In genomic region chr9:110525737-110526136, GRCm38 (mm10) we compare ENCODE assay signal across 18 mouse cellular contexts. TPM values are rescaled to one million over a fixed set of nuclear protein-coding genes. Genes with fewer than 3 reads are reported as not detected.
DNase-seq lines count a peak whose midpoint lies in the region; ATAC-seq and TF ChIP-seq lines count a peak whose summit lies in the region.
"Had no signal": no experiment of that assay in that cellular context is flagged by ENCODE, and none has a peak within 500 bp of the region (broad histone marks: within the 10 kb centered on the region; RNA-seq: fewer than 3 reads in every experiment).

No protein-coding gene starts in this region.

- H3K27me3 ChIP-seq in lung, postnatal 0 days (replicated peaks; ENCODE audit: insufficient read depth, low read length) = no peaks in the 10 kb centered on the region
- no peaks in the 10 kb centered on the region for H3K27me3 ChIP-seq in small intestine, adult 2 months (ENCODE audit: control insufficient read depth, insufficient read depth, low read length)
- H3K27me3 ChIP-seq: CH12.LX; kidney, embryonic 15.5 days; lung, embryonic 15.5 days had no signal

- no peaks in the 10 kb centered on the region for H3K9me3 ChIP-seq in lung, postnatal 0 days (ENCODE audit: low read length)
- H3K9me3 ChIP-seq: forebrain, embryonic 10.5 days; kidney, embryonic 15.5 days; lung, embryonic 15.5 days had no signal

- H3K27ac ChIP-seq in lung, postnatal 0 days (ENCODE audit: low read length) = peak overlapping the region; percentile 38; the same call in 1 of the 2 replicates
- 0 out of 2 replicates have a peak overlapping the region, but pooled peaks have one; percentile 39 for H3K27ac ChIP-seq in small intestine, adult 2 months (ENCODE audit: insufficient read depth, low read depth, low read length)
- H3K27ac ChIP-seq: forebrain, embryonic 10.5 days; hindbrain, postnatal 0 days; kidney, embryonic 15.5 days; layer of hippocampus, adult 2 months; lung, embryonic 15.5 days had no signal

- peaks cover 3% of the 10 kb centered on the region; the same call in 1 of the 2 replicates for H3K4me1 ChIP-seq in lung, postnatal 0 days (ENCODE audit: insufficient read depth, low read depth, low read length)
- H3K4me1 ChIP-seq in small intestine, adult 2 months (ENCODE audit: control insufficient read depth, insufficient read depth, insufficient read length, low read length) = peaks cover 3% of the 10 kb centered on the region; the same call in 1 of the 2 replicates
- H3K4me1 ChIP-seq: kidney, embryonic 15.5 days had no signal

- peak; percentile 29 for DNase-seq in A20 (ENCODE audit: low read depth, low spot score)
- peak; percentile 89 for DNase-seq in lung, postnatal 0 days (ENCODE audit: low spot score)
- no peak for DNase-seq in cerebellum, postnatal 25 days
- no peak for DNase-seq in cerebellum, adult 9-10 months
- DNase-seq in cerebellum, adult 18-20 months = no peak
- DNase-seq: cerebellum, adult 8-10 months; heart, adult 18-20 months; left cerebral cortex, postnatal 4 days; midbrain, embryonic 14.5 days had no signal

- no peak for TF ChIP-seq POLR2A in small intestine, adult 2 months (IDR thresholded peaks at IDR 0.05; ENCODE audit: low read depth, low read length)

- H3K36me3 ChIP-seq in lung, postnatal 0 days (ENCODE audit: insufficient read depth, low read length) = no peaks in the 10 kb centered on the region
- H3K36me3 ChIP-seq in small intestine, adult 2 months (ENCODE audit: control insufficient read depth, insufficient read depth, low read length) = no peaks in the 10 kb centered on the region
- H3K36me3 ChIP-seq: forebrain, embryonic 10.5 days; kidney, embryonic 15.5 days; lung, embryonic 15.5 days had no signal

- TF ChIP-seq CTCF in lung, postnatal 0 days (IDR thresholded peaks at IDR 0.05) = no peak
- no peak for TF ChIP-seq CTCF in small intestine, adult 2 months (IDR thresholded peaks at IDR 0.05; ENCODE audit: extremely low read depth, insufficient read length, insufficient replicate concordance, low read depth, low read length)

- peak; percentile 51 for ATAC-seq in common myeloid progenitor, adult 5-6 weeks (replicated peaks; ENCODE audit: low read depth, poor library complexity, severe bottlenecking)
- peak; percentile 93 for ATAC-seq in lung, postnatal 0 days
- ATAC-seq: activated CD4-positive, CD25-positive, alpha-beta regulatory T cell, adult 4 months; hindbrain, postnatal 0 days had no signal

- H3K4me2 ChIP-seq in lung, postnatal 0 days (replicated peaks; ENCODE audit: low read depth, low read length) = no peak overlapping the region
- H3K4me2 ChIP-seq: kidney, embryonic 15.5 days; lung, embryonic 15.5 days had no signal

- no peak overlapping the region for H3K9ac ChIP-seq in lung, postnatal 0 days (replicated peaks; ENCODE audit: low read depth)
- H3K9ac ChIP-seq: kidney, embryonic 15.5 days; lung, embryonic 15.5 days had no signal

- no peak overlapping the region for H3K4me3 ChIP-seq in lung, postnatal 0 days (ENCODE audit: low read depth, low read length)
- H3K4me3 ChIP-seq in small intestine, adult 2 months (ENCODE audit: low read depth, low read length) = no peak overlapping the region
- H3K4me3 ChIP-seq: forebrain, embryonic 10.5 days; kidney, embryonic 15.5 days; layer of hippocampus, adult 2 months; lung, embryonic 15.5 days had no signal

- WGBS in lung, postnatal 0 days = 13% methylated on average over 2 of the region's 2 CpGs
- WGBS in small intestine, adult 2 months = 12% methylated on average over 2 of the region's 2 CpGs

- TF ChIP-seq EP300 in lung, postnatal 0 days (IDR thresholded peaks at IDR 0.05) = no peak

RNA-seq across cellular contexts. Expression of gene Setd2, which starts 6.7 kb away (rescaled TPM):
- total RNA-seq in common myeloid progenitor, adult 5-6 weeks (2017) = 181 and 254 TPM in 2 replicates
- 22.0 and 24.0 TPM in 2 replicates for polyA plus RNA-seq in lung, postnatal 0 days (2015; fragmentation: Nextera tagmentation; extraction: Ambion mirVana)
- 16.1 and 33.1 TPM in 2 replicates for polyA plus RNA-seq in small intestine, adult 2 months (2012; rRNA removed)

RNA-seq across cellular contexts. Expression of gene Kif9, which starts 49.0 kb away (rescaled TPM):
- total RNA-seq in common myeloid progenitor, adult 5-6 weeks (2017) = 2.1 and 2.2 TPM in 2 replicates
- polyA plus RNA-seq in lung, postnatal 0 days (2015; fragmentation: Nextera tagmentation; extraction: Ambion mirVana) = 3.4 TPM in 2 replicates
- 0.27 and 0.34 TPM in 2 replicates for polyA plus RNA-seq in small intestine, adult 2 months (2012; rRNA removed)

RNA-seq across cellular contexts. Expression of gene Klhl18, which starts 49.2 kb away (rescaled TPM):
- total RNA-seq in common myeloid progenitor, adult 5-6 weeks (2017) = 8.7 and 10.1 TPM in 2 replicates
- 4.1 and 4.5 TPM in 2 replicates for polyA plus RNA-seq in lung, postnatal 0 days (2015; fragmentation: Nextera tagmentation; extraction: Ambion mirVana)
- polyA plus RNA-seq in small intestine, adult 2 months (2012; rRNA removed) = 7.6 and 13.7 TPM in 2 replicates

Comparison
In these comparisons a context has a peak if more than half of its experiments do, and no peak if none do; other contexts are left out.
1. DNase-seq: peak in A20 (single experiment) and lung, postnatal 0 days (single experiment); none in cerebellum, postnatal 25 days (0 of 2), cerebellum, adult 9-10 months (single experiment) and cerebellum, adult 18-20 months (0 of 2).